Mouse (Mus musculus) fibroblast of lung, adult 2 months (primary cell): ENCODE data around the gene Bnc2.

Source experiments
- DNase-seq: peaks from one replicate; pipeline ENCODE4 v3.0.0-alpha.2; 2011; ENCODE audit warnings: low read depth

Gene Bnc2

DNA sequence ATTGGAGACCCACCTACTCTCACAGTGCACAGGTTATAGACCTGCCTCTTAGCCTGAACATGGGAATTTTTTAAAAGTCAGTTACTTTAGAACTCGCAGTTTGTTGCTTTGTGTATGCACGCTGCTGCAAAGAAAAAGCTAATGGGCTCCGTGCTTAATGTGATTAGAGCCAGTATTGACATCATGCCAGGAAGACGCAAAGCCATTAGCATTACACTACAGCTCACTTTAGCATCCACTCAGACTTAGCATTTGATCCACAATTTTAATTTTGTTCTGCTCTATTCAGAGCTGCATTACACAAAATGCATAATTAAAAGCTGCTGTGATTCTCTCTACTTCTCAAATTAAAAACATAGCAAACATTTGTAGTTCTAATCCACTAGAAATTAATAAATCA, 350.7 kb downstream of the Bnc2 start:
- DNase-seq: no peak

DNA sequence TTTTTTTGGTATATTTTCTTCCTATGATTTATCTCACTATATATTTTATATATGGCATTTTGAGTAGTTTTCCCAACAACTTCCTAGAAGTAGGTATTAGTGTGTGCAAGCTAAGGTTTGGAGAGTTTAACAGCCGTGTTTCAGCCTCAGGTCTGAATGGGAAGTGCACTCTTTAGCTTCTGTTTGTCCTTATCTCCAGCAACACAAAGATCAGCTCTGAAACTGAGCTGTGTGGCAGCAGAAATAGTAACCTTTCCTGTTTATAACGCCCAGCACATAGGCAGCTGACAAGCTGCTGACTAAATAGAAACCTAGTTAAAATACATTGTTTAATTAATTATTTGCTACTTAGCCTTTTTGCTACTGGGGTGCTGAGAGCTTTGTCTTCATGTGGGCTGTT, 353.5 kb downstream of the Bnc2 start:
- DNase-seq: no peak

GRCm38 (mm10) chr4:84317421-84317820, 357.7 kb downstream of the Bnc2 start:
- DNase-seq: no peak

- DNase-seq: no peak
Measured at GRCm38 (mm10) chr4:84311371-84311770, 363.7 kb downstream of the Bnc2 start.

GRCm38 (mm10) chr4:84310851-84311250, 364.2 kb downstream of the Bnc2 start:
- no peak for DNase-seq

DNA sequence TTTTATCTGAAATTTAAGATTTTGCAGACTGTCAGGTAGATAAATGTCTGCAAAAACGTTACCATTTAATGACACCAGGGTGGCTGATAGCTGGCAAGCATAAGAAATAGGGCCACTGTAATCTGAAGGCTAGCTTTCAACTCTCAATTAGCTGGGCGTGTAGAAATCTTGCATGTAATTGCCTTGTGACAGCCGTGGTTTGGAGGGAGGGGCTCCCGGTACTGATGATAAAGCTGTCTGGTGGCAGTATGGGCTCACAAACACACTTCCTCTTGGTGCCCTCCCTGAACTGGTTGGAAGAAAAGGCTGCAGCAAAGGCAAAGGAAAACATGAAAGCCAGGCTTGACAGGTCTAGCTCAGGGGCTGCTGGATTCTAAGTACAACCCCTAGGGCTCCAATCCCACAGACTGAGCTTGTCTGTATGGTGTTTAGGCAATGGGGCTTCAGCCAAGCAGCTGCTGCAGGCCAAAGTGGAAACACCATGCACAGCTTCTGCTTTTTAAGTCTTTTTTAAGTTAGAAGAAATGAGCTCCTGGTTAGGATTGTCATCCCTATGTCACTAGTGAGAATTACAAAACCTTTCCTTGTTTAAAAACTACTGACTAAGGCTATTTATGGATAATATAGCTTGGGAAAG, 366.7 kb downstream of the Bnc2 start:
- no peak for DNase-seq

GRCm38 (mm10) chr4:84306928-84307606, 368.0 kb downstream of the Bnc2 start:
- DNase-seq: no peak

DNA sequence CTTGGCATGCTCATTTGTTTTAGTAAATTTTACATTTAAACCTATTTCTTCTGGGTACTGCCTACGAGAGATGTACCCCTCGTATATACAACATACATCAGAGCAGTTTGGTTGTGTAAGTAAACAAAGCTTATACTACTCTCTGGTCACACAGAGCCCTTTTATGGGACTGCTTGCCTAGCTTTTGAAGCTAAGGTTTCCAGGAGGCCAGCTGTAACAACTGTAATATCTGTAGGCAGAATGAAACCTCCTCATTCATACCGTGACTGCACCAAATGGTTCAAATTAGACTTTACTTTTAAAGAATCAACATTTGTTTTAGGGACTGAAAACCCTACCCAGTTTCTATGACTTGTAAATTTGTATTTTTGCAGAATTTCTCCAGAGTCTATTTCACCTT, 372.1 kb downstream of the Bnc2 start:
- no peak for DNase-seq

- DNase-seq: no peak
Measured at GRCm38 (mm10) chr4:84285153-84285552, 389.9 kb downstream of the Bnc2 start.

- no peak for DNase-seq
Measured at GRCm38 (mm10) chr4:84282651-84283050, 392.4 kb downstream of the Bnc2 start.

DNA sequence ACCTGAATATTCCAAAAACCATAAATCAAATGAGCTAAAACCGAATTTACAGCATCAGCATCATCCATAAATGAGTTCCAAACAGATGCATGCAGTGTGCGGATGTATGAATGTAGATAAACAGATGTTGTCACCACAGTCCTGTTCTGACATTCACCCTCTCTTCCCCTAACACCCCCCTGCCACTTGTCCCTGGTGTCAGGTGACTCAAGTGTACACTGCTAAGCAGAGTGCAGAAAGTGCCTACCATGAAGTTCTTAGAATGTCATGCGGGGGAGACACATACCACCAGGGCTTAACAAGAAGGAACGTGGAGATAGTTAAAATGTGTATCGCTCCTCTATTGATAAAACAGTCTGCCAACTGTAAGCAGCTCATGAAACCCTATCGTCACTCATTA, 396.9 kb downstream of the Bnc2 start:
- DNase-seq: no peak

- no peak for DNase-seq
Measured at GRCm38 (mm10) chr4:84276081-84276480, 399.0 kb downstream of the Bnc2 start.

DNA sequence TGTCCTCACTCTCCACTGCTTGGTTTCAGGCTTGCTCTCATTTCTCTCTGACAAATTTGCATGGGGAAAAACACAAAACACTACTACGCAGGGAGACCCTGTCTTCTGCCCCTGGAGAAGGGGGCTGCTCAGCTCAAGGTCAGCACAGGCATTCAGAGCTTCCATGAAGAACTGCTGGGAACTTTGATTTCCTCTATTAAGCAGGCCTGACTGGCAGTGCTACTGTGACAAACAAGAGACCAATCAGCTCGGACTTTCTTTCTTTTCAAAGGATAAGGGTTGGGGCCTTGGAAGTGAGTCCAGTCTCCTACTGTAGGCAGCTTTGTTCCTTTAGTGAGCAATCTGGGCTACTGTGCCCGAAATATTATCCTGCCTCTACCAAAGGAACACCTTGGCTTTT, 400.9 kb downstream of the Bnc2 start:
- no peak for DNase-seq

GRCm38 (mm10) chr4:84272867-84273266, 402.2 kb downstream of the Bnc2 start:
- peak; percentile 9 for DNase-seq

DNA sequence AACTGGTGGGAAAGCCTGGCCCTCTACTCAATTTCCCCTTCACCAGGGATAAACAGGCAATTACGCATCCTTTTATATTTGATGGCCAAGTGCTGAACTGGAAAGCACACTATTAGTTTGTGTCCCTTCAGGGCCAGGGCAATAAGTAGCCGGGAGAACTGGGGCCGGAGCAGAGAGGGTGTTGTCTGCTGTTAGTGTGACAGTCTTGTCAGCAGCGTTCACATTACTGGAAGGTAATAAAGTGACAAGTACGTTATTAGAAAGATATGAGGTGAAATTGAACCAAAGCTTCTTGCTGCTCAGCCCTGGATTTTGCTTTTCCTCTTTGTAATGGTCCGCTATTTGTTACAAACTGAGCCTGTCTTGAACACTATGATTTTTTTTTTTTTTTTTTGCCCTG, 405.2 kb downstream of the Bnc2 start:
- DNase-seq: no peak

DNA sequence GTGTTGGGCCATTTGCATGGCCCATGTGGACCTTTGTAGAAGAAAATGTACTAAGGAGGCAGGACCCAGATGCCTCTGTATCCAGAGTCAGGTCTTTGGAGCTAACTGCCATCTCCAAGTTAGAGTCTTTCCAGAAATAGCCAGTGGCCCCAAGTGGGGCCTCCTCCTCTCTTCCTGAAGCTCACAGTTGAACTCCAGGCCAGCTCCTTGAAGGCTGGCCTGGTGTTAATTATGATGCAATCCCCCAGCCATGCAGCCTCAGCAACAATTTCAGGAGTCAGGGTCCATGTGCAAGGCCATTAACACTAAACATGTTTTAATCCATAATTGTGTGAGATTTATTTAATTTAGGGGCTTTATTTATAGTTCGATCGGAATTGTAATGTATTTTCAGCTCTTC, 427.7 kb downstream of the Bnc2 start:
- DNase-seq: no peak

GRCm38 (mm10) chr4:84232346-84232745, 442.7 kb downstream of the Bnc2 start:
- no peak for DNase-seq

DNA sequence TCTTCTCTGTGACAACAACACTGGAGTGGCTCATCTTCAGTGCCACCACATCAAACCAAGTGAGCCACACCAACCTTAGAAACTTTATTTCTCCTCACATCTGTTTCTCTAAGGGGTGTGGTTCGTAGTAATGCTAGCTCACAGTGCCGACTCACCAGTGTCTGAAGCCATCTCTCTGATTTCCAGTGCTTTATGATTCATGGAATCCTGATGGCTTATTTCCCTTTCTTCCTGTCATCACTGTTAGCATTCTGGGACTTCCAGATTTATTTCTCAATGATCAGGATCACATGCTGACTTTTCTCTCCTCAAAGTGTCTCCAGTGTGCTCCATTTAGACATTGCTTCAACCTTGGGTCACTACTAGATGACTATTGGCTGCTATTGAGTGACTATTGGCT, 443.8 kb downstream of the Bnc2 start:
- DNase-seq: peak; percentile 35

GRCm38 (mm10) chr4:84229189-84229960, 445.7 kb downstream of the Bnc2 start:
- DNase-seq: no peak

DNA sequence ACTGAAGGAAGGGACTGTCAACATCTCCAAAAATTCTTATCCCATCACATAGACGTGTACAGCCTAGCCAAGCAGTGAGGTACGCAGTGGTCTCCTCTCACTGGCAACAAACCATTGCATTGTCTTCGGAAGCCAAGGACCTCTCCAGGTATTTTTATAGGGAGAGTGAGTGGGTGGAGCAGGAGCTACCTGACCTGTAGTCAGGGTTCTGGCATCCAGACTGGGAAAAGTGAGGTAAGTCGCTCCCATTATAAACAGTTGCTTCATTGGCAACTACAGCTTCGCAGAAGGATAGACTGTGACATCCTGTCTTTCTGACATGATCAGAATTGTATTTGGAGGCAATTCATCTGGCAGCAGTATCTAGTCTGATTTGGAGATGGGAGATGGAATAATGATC, 446.5 kb downstream of the Bnc2 start:
- DNase-seq: no peak
